ENCODE assay signal across 11 mouse cellular contexts in the genomic region with DNA sequence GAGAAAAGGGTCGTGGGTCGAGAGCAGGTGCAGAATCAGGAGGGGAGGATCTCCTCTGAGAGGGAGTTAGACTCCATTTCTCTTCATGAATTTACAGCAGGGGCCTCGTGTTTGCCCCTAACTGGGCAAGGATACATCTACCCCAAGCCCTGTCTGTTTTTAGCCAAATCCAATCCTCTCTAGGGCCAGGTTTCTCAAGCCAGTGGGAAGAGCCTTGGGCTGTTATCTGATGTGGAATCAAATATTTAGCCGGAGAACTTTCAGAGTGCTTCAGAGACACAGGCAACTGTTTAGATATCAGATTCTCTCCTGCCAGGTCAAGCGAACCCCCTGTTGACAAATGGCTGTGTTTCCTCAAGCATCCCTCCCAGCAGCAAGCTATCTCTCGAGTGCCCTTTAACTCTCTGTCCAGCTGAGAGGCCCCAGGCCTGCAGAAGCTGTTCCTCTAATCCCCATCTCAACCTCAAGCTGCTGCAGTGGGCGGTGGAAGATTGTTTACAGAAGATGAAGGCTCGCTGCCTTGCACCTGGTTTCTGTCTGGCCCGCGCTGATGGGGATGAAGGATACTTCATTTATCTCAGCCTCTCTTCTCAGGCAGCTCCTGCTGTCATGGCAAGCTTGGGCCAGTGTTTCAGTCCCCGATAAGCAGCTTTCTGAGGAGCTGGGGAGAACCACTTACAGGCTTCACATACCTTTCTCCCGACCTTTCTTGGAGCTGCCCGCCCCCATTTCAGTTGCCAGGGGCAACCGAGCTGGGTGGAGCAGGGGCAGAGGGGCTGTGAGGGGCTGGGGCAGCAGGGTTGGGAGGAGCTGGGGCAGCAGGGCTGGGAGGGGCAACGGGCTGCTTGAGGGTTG. TPM values are rescaled to one million over a fixed set of nuclear protein-coding genes. Genes with fewer than 3 reads are reported as not detected.
A peak's percentile ranks its signal among the peaks of the same experiment; 100 is the strongest.
DNase-seq lines count a peak whose midpoint lies in the region; ATAC-seq and TF ChIP-seq lines count a peak whose summit lies in the region.
"Had no signal": no experiment of that assay in that cellular context is flagged by ENCODE, and none has a peak within 500 bp of the region (broad histone marks: within the 10 kb centered on the region; RNA-seq: fewer than 3 reads in every experiment).

No protein-coding gene starts in this region.

- no peak overlapping the region for H3K4me3 ChIP-seq in intestine, embryonic 14.5 days (ENCODE audit: low read depth, low read length)
- H3K4me3 ChIP-seq in intestine, postnatal 0 days (ENCODE audit: low read depth, low read length), result no peak overlapping the region
- H3K4me3 ChIP-seq in testis, adult 2 months (ENCODE audit: control insufficient read depth, low read depth, low read length), result peak overlapping the region; percentile 69
- H3K4me3 ChIP-seq in lung, embryonic 15.5 days, result no peak overlapping the region

- no peak overlapping the region for H3K9ac ChIP-seq in intestine, embryonic 14.5 days (ENCODE audit: low read length)
- H3K9ac ChIP-seq in intestine, postnatal 0 days (ENCODE audit: low read depth, low read length), result no peak overlapping the region
- H3K9ac ChIP-seq in lung, embryonic 15.5 days, result no peak overlapping the region

- peak; percentile 76 for DNase-seq in intestine, embryonic 14.5 days (ENCODE audit: low spot score)
- no peak for DNase-seq in testis, postnatal 10 days (ENCODE audit: low spot score)
- DNase-seq in yolk sac, embryonic 10.5 days (ENCODE audit: low spot score), result peak; percentile 84
- DNase-seq in Muller cell, postnatal 12 days (ENCODE audit: inconsistent ontology term), result no peak
- DNase-seq in natural killer cell, adult 2 months (ENCODE audit: low spot score in 2 of 2), result no peak
- DNase-seq: heart, postnatal 10 days; right cerebral cortex, adult 18-20 months had no signal

- no peak for TF ChIP-seq POLR2A in testis, adult 2 months (IDR thresholded peaks at IDR 0.05; ENCODE audit: control insufficient read depth, low read depth, low read length)

- H3K36me3 ChIP-seq in intestine, embryonic 14.5 days (ENCODE audit: control insufficient read depth, insufficient read depth, low read length), result no peaks in the 10 kb centered on the region
- H3K36me3 ChIP-seq in intestine, postnatal 0 days (ENCODE audit: control insufficient read depth, insufficient read depth), result no peaks in the 10 kb centered on the region
- no peaks in the 10 kb centered on the region for H3K36me3 ChIP-seq in testis, adult 2 months (ENCODE audit: control insufficient read depth, insufficient read depth, low read length)
- H3K36me3 ChIP-seq in lung, embryonic 15.5 days, result no peaks in the 10 kb centered on the region

- ATAC-seq in intestine, embryonic 14.5 days (replicated peaks; ENCODE audit: low FRiP score, low TSS enrichment, low read depth), result peak; percentile 87
- ATAC-seq in intestine, postnatal 0 days, result no peak
- ATAC-seq in lung, embryonic 15.5 days (ENCODE audit: borderline replicate concordance, extremely low read depth, low FRiP score, low TSS enrichment), result peak; percentile 55; the same call in 1 of the 2 replicates

- no peaks in the 10 kb centered on the region for H3K27me3 ChIP-seq in intestine, embryonic 14.5 days (replicated peaks; ENCODE audit: control insufficient read depth, insufficient read depth, low read length)
- 0 out of 2 replicates have a peak, but pooled peaks cover 2% of the 10 kb centered on the region for H3K27me3 ChIP-seq in intestine, postnatal 0 days (replicated peaks; ENCODE audit: control insufficient read depth, insufficient read depth, low read length)
- no peaks in the 10 kb centered on the region for H3K27me3 ChIP-seq in testis, adult 2 months (ENCODE audit: control insufficient read depth, insufficient read depth, low read length)
- H3K27me3 ChIP-seq in lung, embryonic 15.5 days, result no peaks in the 10 kb centered on the region

- peaks cover 29% of the 10 kb centered on the region for H3K4me1 ChIP-seq in intestine, embryonic 14.5 days (replicated peaks; ENCODE audit: control insufficient read depth, insufficient read depth, low read length)
- H3K4me1 ChIP-seq in intestine, postnatal 0 days (replicated peaks; ENCODE audit: control insufficient read depth, insufficient read depth, low read length), result no peaks in the 10 kb centered on the region
- H3K4me1 ChIP-seq in testis, adult 2 months (ENCODE audit: control insufficient read depth, insufficient read depth, low read length), result peaks cover 7% of the 10 kb centered on the region
- H3K4me1 ChIP-seq in lung, embryonic 15.5 days, result peaks cover 24% of the 10 kb centered on the region

- peak overlapping the region; percentile 74 for H3K27ac ChIP-seq in intestine, embryonic 14.5 days (ENCODE audit: low read depth)
- H3K27ac ChIP-seq in intestine, postnatal 0 days (ENCODE audit: low read depth, low read length), result no peak overlapping the region
- H3K27ac ChIP-seq in testis, adult 2 months (ENCODE audit: control insufficient read depth, insufficient read depth, low read depth, low read length), result no peak overlapping the region
- H3K27ac ChIP-seq in lung, embryonic 15.5 days, result 0 out of 2 replicates have a peak overlapping the region, but pooled peaks have one; percentile 23

- TF ChIP-seq CTCF in intestine, postnatal 0 days (IDR thresholded peaks at IDR 0.05; ENCODE audit: low read depth), result no peak
- TF ChIP-seq CTCF in testis, adult 2 months (IDR thresholded peaks at IDR 0.05; ENCODE audit: control insufficient read depth, insufficient read depth, insufficient replicate concordance, low read depth, low read length), result no peak

- peak overlapping the region; percentile 23; the same call in 1 of the 2 replicates for H3K4me2 ChIP-seq in intestine, embryonic 14.5 days (ENCODE audit: low read length)
- H3K4me2 ChIP-seq in intestine, postnatal 0 days (replicated peaks; ENCODE audit: low read depth), result no peak overlapping the region
- peak overlapping the region; percentile 5; the same call in 1 of the 2 replicates for H3K4me2 ChIP-seq in lung, embryonic 15.5 days

- 9% methylated on average over 15 of the region's 15 CpGs for WGBS in intestine, embryonic 14.5 days
- WGBS in intestine, postnatal 0 days, result 20% methylated on average over 15 of the region's 15 CpGs
- WGBS in lung, embryonic 15.5 days, result 10% methylated on average over 15 of the region's 15 CpGs

- no peaks in the 10 kb centered on the region for H3K9me3 ChIP-seq in intestine, embryonic 14.5 days (ENCODE audit: control insufficient read depth, low read length)
- no peaks in the 10 kb centered on the region for H3K9me3 ChIP-seq in intestine, postnatal 0 days (ENCODE audit: control insufficient read depth)
- no peaks in the 10 kb centered on the region for H3K9me3 ChIP-seq in lung, embryonic 15.5 days

RNA-seq across cellular contexts. Expression of a gene that starts 31.4 kb away (rescaled TPM):
- polyA plus RNA-seq in intestine, embryonic 14.5 days (2014; fragmentation: Nextera tagmentation; extraction: Ambion mirVana), result 0.36 and 0.42 TPM in 2 replicates
- not detected in 2 replicates for polyA plus RNA-seq in intestine, postnatal 0 days (2015; fragmentation: Nextera tagmentation; extraction: Ambion mirVana)
- not detected in 2 replicates for polyA plus RNA-seq in testis, adult 2 months (2012; rRNA removed)
- polyA plus RNA-seq in lung, embryonic 15.5 days (2015; fragmentation: Nextera tagmentation; extraction: Ambion mirVana), result 0.14 TPM in 1 of 2 replicates, not detected in the other
- polyA plus RNA-seq: thymus, postnatal 0 days had no signal

RNA-seq across cellular contexts. Expression of a gene that starts 46.7 kb away (rescaled TPM):
- 22.9 and 27.9 TPM in 2 replicates for polyA plus RNA-seq in intestine, embryonic 14.5 days (2014; fragmentation: Nextera tagmentation; extraction: Ambion mirVana)
- 8.4 and 9.4 TPM in 2 replicates for polyA plus RNA-seq in intestine, postnatal 0 days (2015; fragmentation: Nextera tagmentation; extraction: Ambion mirVana)
- 0.20 and 1.2 TPM in 2 replicates for polyA plus RNA-seq in testis, adult 2 months (2012; rRNA removed)
- polyA plus RNA-seq in lung, embryonic 15.5 days (2015; fragmentation: Nextera tagmentation; extraction: Ambion mirVana), result 36.9 and 39.2 TPM in 2 replicates

Comparison
In these comparisons a context has a peak if more than half of its experiments do, and no peak if none do; other contexts are left out.
1. H3K27ac ChIP-seq: peak in intestine, embryonic 14.5 days (single experiment) and lung, embryonic 15.5 days (single experiment); none in intestine, postnatal 0 days (single experiment) and testis, adult 2 months (single experiment).
2. DNase-seq: peak in intestine, embryonic 14.5 days (single experiment) and yolk sac, embryonic 10.5 days (single experiment); none in testis, postnatal 10 days (single experiment), Muller cell, postnatal 12 days (single experiment) and natural killer cell, adult 2 months (0 of 2).